Mouse (Mus musculus): ENCODE measurements at regions not wholly inside any gene's neighbourhood (a gene's known extent, or its start where the extent isn't known, plus 50 kb on each side); places are given as distances from the start of the nearest gene placed in this dataset.

GRCm38 (mm10) chr1:169160858-169161257, 370.4 kb downstream of the Nuf2 start:
- DNase-seq (ENCODE audit: low spot score): no peak
- intact Hi-C loops (cut with DNase I): no loop called here

- no peak for DNase-seq (ENCODE audit: low spot score)
- intact Hi-C loops (cut with DNase I): no loop called here
Measured at GRCm38 (mm10) chr1:169160220-169160619, 371.0 kb downstream of the Nuf2 start.

- intact Hi-C loops (cut with DNase I): no loop called here
- DNase-seq (ENCODE audit: low spot score): no peak
Measured at GRCm38 (mm10) chr1:169159786-169160185, 371.5 kb downstream of the Nuf2 start.

- intact Hi-C loops (cut with DNase I): no loop called here
- no peak for DNase-seq (ENCODE audit: low spot score)
Measured at GRCm38 (mm10) chr1:169157496-169157895, 373.8 kb downstream of the Nuf2 start.

GRCm38 (mm10) chr1:169156875-169157274, 374.4 kb downstream of the Nuf2 start:
- intact Hi-C loops (cut with DNase I): no loop called here
- DNase-seq (ENCODE audit: low spot score): no peak

GRCm38 (mm10) chr1:169155484-169156459, 375.5 kb downstream of the Nuf2 start:
- intact Hi-C loops (cut with DNase I): no loop called here
- no peak for DNase-seq (ENCODE audit: low spot score)

GRCm38 (mm10) chr1:169142216-169142615, 389.0 kb downstream of the Nuf2 start:
- no peak for DNase-seq (ENCODE audit: low spot score)
- intact Hi-C loops (cut with DNase I): no loop called here

GRCm38 (mm10) chr1:169140056-169140455, 391.2 kb downstream of the Nuf2 start:
- intact Hi-C loops (cut with DNase I): no loop called here
- DNase-seq (ENCODE audit: low spot score): no peak

GRCm38 (mm10) chr1:169139507-169139906, 391.8 kb downstream of the Nuf2 start:
- DNase-seq (ENCODE audit: low spot score): no peak
- intact Hi-C loops (cut with DNase I): no loop called here

GRCm38 (mm10) chr1:169139184-169139486, 392.1 kb downstream of the Nuf2 start:
- intact Hi-C loops (cut with DNase I): no loop called here
- DNase-seq (ENCODE audit: low spot score): no peak

GRCm38 (mm10) chr1:169138404-169139183, 392.7 kb downstream of the Nuf2 start:
- intact Hi-C loops (cut with DNase I): no loop called here
- no peak for DNase-seq (ENCODE audit: low spot score)

GRCm38 (mm10) chr1:169135542-169135941, 395.7 kb downstream of the Nuf2 start:
- DNase-seq (ENCODE audit: low spot score): no peak
- intact Hi-C loops (cut with DNase I): no loop called here

GRCm38 (mm10) chr1:169103669-169104068, 427.6 kb downstream of the Nuf2 start:
- intact Hi-C loops (cut with DNase I): loop anchor here (5.0 kb wide), 1 partner anchor 731 kb away; no protein-coding TSS in a partner anchor
- DNase-seq (ENCODE audit: low spot score): no peak

- no peak for DNase-seq (ENCODE audit: low spot score)
- intact Hi-C loops (cut with DNase I): loop anchor here (5.0 kb wide), 1 partner anchor 731 kb away; no protein-coding TSS in a partner anchor
Measured at GRCm38 (mm10) chr1:169103113-169103512, 428.2 kb downstream of the Nuf2 start.

GRCm38 (mm10) chr1:169099221-169099620, 432.0 kb downstream of the Nuf2 start:
- intact Hi-C loops (cut with DNase I): no loop called here
- no peak for DNase-seq (ENCODE audit: low spot score)

- intact Hi-C loops (cut with DNase I): no loop called here
- no peak for DNase-seq (ENCODE audit: low spot score)
Measured at GRCm38 (mm10) chr1:169096737-169097136, 434.5 kb downstream of the Nuf2 start.

GRCm38 (mm10) chr1:169093602-169094354, 437.5 kb downstream of the Nuf2 start:
- intact Hi-C loops (cut with DNase I): no loop called here
- no peak for DNase-seq (ENCODE audit: low spot score)

- intact Hi-C loops (cut with DNase I): no loop called here
- DNase-seq (ENCODE audit: low spot score): no peak
Measured at GRCm38 (mm10) chr1:169086032-169086431, 445.2 kb downstream of the Nuf2 start.

- DNase-seq (ENCODE audit: low spot score): no peak
- intact Hi-C loops (cut with DNase I): no loop called here
Measured at GRCm38 (mm10) chr1:169080686-169081085, 450.6 kb downstream of the Nuf2 start.

- DNase-seq (ENCODE audit: low spot score): no peak
- intact Hi-C loops (cut with DNase I): no loop called here
Measured at GRCm38 (mm10) chr1:169077228-169077627, 454.0 kb downstream of the Nuf2 start.
